Mouse (Mus musculus) lung, postnatal 14 days (tissue): ENCODE results near the gene Txndc9.
"Not testable (repeated sequence)": the region's sequence is repeated elsewhere in the genome, so short reads cannot be mapped to it uniquely, and the experiment has no call there.

Experiments
- DNase-seq: peaks from one replicate; pipeline ENCODE4 v3.0.0; 2021

Txndc9 gene

GRCm38 (mm10) chr1:37997867-37998266, at the start of gene Txndc9, which contains the start of gene Eif5b:
TSS of gene Txndc9 (minus strand) at chr1:37997893.
TSS of gene Eif5b (plus strand) at chr1:37998010.
- DNase-seq = peak; percentile 94

DNA sequence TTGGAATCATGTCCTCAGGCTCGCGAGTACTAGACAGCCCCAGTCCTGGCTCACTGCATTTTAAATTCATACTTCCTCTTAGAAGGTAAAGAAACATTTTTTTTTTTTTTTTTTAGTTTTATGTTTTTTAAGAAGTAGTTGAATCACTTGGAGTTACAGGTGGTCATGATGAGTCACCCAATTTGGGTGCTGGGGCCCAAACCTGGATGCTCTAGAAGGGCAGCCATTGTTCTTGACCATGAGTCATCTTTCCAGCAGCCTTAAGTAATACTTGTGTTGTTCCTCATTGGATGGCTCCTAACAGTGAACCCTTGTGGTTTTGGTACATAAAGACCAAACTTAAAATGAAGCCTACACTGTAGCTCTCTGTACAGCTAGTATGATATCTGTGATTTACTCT, 41.2 kb upstream of the Txndc9 start:
- no peak for DNase-seq

- DNase-seq = no peak
Observed at GRCm38 (mm10) chr1:38037375-38037774, 39.7 kb upstream of the Txndc9 start.

DNA sequence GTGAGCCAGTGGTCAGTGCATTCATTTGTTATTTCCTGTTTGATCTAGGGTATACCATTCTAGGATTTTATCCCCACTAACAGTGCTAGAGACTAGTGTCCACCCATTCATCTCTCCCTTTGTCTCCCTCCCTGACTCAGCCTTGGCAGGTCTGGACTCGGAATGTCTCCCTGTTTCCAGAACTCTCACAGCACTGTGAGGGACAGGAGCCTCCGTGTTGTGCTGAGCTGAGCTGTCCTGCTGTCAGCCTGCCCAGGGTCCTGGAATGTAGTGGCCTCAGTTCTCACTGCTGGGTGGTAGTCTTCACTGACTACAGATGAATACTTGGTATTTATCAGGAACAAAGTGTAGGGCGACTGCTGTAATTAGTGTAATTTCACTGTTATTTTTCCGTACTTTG, 37.8 kb upstream of the Txndc9 start:
- DNase-seq = no peak

GRCm38 (mm10) chr1:38031391-38031790, 33.7 kb upstream of the Txndc9 start:
- DNase-seq = no peak

DNA sequence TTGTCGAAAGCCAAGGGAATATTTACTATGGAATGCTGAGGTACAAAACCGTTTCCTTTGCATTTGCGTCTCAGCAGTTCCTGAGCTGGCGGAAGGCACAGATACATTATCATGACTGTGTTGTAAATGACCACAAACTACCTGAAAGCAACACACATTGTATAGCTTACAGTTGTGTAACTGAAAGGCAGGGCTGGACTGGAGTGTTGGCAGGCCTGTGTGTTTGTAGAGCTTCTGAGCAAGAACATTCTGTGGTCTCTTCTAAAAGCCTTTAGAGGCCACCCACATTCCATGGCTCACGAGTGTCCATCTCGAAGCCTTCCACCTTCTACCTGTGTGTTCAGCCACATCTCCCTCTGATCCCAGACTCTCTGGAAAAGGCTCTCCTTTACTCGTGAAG, 29.6 kb upstream of the Txndc9 start:
- no peak for DNase-seq

GRCm38 (mm10) chr1:38014551-38015203, 17.0 kb upstream of the Txndc9 start:
- DNase-seq = no peak

GRCm38 (mm10) chr1:38012509-38012908, 14.8 kb upstream of the Txndc9 start:
- no peak for DNase-seq

DNA sequence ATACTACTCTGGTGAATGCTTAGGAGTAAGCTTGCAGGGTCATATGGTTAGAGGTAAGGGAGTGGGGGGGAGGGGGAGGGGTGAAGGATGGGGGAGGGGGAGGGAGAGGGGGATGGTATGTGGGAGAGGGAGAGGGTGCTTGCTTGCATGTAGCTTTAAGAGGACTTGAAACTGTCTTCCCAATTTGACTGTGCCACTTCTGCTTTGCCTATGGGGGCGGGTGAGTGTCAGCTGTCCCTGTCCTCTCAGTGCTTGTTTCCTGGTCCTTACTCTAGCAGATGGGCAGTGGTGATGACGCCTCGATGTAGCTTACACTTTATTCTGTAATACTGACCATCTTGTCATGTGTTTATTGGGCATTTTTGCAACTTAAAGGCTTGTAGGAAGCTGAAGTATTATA, 14.4 kb upstream of the Txndc9 start:
- DNase-seq = no peak

- no peak for DNase-seq
Observed at GRCm38 (mm10) chr1:38011647-38012046, 14.0 kb upstream of the Txndc9 start.

DNA sequence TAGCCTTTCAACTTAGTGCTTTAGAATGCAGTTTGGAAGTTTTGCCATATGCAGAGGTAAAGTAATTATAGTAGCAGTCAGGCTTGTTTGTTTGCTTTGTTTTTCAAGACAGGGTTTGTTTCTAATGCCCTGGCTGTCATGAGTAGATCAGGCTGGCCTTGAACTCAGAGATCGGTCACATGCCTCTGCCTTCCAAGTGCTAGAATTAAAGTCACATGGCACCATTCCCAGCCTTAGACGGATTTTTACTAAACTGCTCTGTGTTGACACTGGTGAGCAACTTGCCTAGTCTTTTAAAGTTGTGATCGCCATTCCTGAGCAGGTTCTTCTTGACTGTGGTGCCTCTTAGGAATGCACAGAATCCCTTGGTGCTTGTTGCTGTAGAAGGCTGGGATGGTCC, 9.0 kb upstream of the Txndc9 start:
- DNase-seq = no peak

GRCm38 (mm10) chr1:38003046-38003445, 5.4 kb upstream of the Txndc9 start:
- DNase-seq = no peak

DNA sequence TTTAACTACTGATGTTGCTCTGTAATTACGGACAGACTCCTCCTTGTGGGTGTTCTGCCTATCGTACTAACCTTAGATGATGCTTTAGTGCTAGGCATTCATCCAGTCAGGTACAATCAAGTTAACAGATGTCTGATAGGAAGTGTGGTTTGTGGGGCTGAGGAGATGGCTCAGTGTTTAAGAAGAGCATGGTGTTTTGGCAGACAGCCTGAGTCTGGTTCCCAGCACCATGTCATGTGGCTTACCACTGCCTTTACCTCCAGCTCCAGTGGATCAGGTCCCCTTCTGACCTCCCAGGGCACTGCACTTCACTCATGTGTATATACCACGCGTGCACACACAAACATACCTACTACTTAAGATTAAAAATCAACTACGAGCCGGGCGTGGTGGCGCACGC, 4.3 kb upstream of the Txndc9 start:
- DNase-seq = no peak

GRCm38 (mm10) chr1:38000844-38001243, 3.2 kb upstream of the Txndc9 start:
- no peak for DNase-seq

DNA sequence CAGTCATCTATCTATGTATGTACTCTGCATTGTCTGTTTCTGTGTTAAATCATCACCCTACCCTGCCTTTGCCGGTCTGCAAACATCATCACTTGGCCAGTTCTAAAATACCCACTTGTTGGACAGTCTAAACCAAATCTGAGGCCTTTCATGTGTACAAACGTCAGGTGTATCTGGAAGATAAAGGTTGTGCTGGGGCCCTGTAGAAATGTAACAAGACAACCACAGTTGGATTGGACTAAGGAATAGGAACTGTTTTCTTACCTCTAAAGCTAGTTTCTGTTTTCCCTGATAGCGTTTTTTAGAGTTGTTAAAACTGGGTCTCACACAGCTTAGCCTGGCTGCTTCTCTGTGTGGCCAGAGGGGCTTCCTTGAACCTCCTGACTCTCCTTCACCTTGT, 1.9 kb upstream of the Txndc9 start:
- DNase-seq = no peak

- peak; percentile 12 for DNase-seq
Observed at GRCm38 (mm10) chr1:37998371-37999199, 892 bp upstream of the Txndc9 start.

DNA sequence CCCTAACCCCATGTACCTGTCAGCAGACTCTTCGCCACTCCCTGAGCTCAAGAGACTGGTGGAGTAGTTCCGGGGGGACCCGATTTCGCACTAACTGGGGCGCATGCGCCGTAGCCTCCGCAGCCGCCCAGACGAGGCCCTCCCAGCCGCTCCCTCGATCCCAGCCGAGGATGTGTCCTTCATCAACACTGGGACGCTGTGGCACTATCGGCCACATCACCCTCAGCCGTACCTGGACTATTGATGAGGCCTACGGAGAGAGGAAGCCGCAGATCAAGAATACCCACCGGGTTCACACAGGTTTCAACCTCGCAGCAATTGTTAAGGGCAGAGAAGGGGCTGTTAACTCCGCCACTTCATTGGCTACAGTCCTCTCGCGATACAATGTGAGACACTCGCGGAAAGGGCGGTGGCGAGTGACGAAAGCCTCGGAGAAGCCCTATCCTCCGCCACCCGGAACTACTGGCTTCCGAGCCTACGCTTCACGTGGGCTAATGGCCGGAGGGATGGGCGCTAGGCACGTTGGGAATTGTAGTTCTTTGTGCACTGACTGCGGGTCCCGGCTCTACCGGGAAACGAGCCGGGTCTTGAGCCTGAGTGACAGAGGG, 712 bp downstream of the Txndc9 start:
- DNase-seq = peak; percentile 97

DNA sequence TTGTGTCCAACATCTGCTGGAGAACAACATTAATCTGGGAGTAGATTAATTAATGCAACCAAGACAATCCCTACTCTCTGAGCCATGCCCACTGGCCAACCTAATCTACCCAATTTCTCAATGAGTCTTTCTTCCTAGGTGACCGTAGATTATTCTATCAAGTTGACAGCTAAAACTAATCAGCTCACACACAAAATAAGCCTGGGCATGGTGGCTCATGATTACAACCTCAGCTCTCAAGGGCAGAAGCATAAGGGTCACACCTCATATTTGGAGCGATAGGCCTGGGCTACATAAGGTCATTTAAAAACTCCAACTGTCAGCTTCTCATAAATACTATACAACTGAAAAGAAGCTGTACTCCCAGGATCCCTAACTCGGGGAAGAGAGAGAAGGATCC, 1.5 kb downstream of the Txndc9 start:
- no peak for DNase-seq

DNA sequence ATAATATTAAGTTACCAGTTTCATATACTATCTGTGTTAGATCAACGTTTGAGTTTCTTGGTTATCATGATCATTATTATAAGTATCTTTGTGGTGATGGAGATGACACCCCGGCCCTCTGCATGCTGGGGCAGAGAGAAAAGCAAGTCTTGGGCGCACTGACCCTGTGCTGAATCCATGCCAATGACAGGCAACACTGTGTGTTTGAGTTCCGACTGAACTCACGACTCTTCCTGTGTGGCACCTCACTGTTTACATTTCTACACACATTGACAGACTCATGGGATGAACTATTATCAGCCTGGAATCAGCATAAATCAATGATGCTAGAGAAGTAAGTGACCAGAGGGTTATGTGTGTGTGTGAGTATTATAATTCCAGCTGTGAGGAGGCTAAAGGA, 9.8 kb downstream of the Txndc9 start:
- no peak for DNase-seq

GRCm38 (mm10) chr1:37985764-37986323, 11.8 kb downstream of the Txndc9 start:
- peak; percentile 34 for DNase-seq

GRCm38 (mm10) chr1:37984326-37984725, 13.4 kb downstream of the Txndc9 start:
- DNase-seq = no peak

GRCm38 (mm10) chr1:37977303-37977702, 20.4 kb downstream of the Txndc9 start:
- no peak for DNase-seq

DNA sequence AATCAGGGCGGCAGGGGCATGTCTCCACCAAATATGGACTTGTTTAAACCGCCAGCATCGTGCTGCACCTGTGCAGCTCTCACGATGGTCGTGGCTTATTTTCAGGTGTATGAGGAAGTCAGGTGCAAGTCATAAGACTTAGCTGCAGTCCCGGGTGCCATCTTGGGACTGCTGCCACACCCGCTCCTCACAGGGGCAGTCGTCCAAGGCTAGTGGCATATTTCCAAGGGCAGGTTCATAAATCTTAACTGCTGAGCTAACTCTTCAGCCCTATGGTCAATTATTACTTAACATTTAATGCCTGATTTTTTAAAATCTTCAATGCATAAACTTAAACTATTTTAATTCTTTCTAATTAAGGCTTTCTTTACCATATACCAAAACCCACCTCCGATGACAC, 21.0 kb downstream of the Txndc9 start:
- DNase-seq = not testable (repeated sequence)

DNA sequence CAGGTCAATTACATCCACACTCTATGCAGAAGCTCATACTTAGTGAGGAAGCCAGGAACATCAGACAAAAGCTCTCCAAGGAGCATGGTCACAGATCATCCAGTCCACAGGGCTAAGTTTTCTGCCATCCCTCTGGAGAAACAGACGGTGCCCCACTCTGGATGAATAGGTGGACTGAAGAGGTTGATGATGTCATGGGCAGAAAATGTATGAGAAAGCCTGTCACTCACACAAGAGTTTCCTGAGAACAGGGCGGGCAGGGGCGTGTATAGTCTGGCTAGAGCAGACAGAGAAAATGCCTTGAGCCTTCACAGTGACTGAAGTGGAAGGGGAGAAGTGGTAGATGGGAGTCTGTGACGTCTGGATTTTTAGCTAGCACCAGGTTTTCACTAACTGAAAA, 26.2 kb downstream of the Txndc9 start:
- no peak for DNase-seq
